9 mouse cellular contexts compared by ENCODE assay signal in genomic region chr10:94520306-94521106, GRCm38 (mm10).
DNase-seq lines count a peak whose midpoint lies in the region; ATAC-seq and TF ChIP-seq lines count a peak whose summit lies in the region.
"Had no signal": no experiment of that assay in that cellular context is flagged by ENCODE, and none has a peak within 500 bp of the region (broad histone marks: within the 10 kb centered on the region; RNA-seq: fewer than 3 reads in every experiment).

No protein-coding gene starts in this region.

- H3K36me3 ChIP-seq in midbrain, embryonic 11.5 days (ENCODE audit: control insufficient read depth, insufficient read depth, low read length), result no peaks in the 10 kb centered on the region
- H3K36me3 ChIP-seq in midbrain, embryonic 10.5 days, result no peaks in the 10 kb centered on the region
- H3K36me3 ChIP-seq in hindbrain, postnatal 0 days (ENCODE audit: insufficient read depth, low read length), result no peaks in the 10 kb centered on the region

- intact Hi-C loops in gastrocnemius, adult 2 months (cut with DNase I), result no loop called here
- intact Hi-C loops in gastrocnemius, postnatal 36 days (cut with DNase I), result no loop called here

- peaks cover 18% of the 10 kb centered on the region for H3K4me1 ChIP-seq in midbrain, embryonic 11.5 days (ENCODE audit: control insufficient read depth, insufficient read depth, low read length)
- H3K4me1 ChIP-seq in midbrain, embryonic 10.5 days, result peaks cover 55% of the 10 kb centered on the region
- peaks cover 26% of the 10 kb centered on the region for H3K4me1 ChIP-seq in hindbrain, postnatal 0 days (ENCODE audit: insufficient read depth, low read length)

- no peak for DNase-seq in gastrocnemius, adult 2 months
- no peak for DNase-seq in gastrocnemius, postnatal 36 days
- DNase-seq in midbrain, embryonic 11.5 days (ENCODE audit: low spot score, missing footprints), result no peak
- no peak for DNase-seq in midbrain, embryonic 10.5 days (ENCODE audit: low spot score)
- DNase-seq in hindbrain, postnatal 0 days (ENCODE audit: low spot score), result no peak
- DNase-seq in right cerebral cortex, postnatal 14 days, result peak; percentile 24
- DNase-seq in layer of hippocampus, adult 11-12 months (ENCODE audit: low spot score), result no peak
- DNase-seq in urinary bladder, postnatal 4 days (ENCODE audit: low spot score in 2 of 2), result no peak

- no peak overlapping the region for H3K4me2 ChIP-seq in midbrain, embryonic 11.5 days
- H3K4me2 ChIP-seq in hindbrain, postnatal 0 days (ENCODE audit: low read depth, low read length), result peak overlapping the region; percentile 51

- H3K27me3 ChIP-seq in midbrain, embryonic 11.5 days (ENCODE audit: control insufficient read depth, insufficient read depth, low read length), result peaks cover 15% of the 10 kb centered on the region
- peaks cover 63% of the 10 kb centered on the region for H3K27me3 ChIP-seq in midbrain, embryonic 10.5 days (ENCODE audit: low read depth, poor library complexity, severe bottlenecking)
- H3K27me3 ChIP-seq in hindbrain, postnatal 0 days (ENCODE audit: insufficient read depth, low read length), result no peaks in the 10 kb centered on the region

- no peak for TF ChIP-seq CTCF in gastrocnemius, adult 2 months (IDR thresholded peaks at IDR 0.05)
- TF ChIP-seq CTCF in hindbrain, postnatal 0 days (IDR thresholded peaks at IDR 0.05; ENCODE audit: low read depth), result no peak

- H3K27ac ChIP-seq in gastrocnemius, adult 2 months, result peak overlapping the region; percentile 99
- no peak overlapping the region for H3K27ac ChIP-seq in midbrain, embryonic 11.5 days (ENCODE audit: low read depth, low read length)
- no peak overlapping the region; the same call in 1 of the 2 replicates for H3K27ac ChIP-seq in midbrain, embryonic 10.5 days (replicated peaks)
- peak overlapping the region; percentile 45; the same call in 1 of the 2 replicates for H3K27ac ChIP-seq in hindbrain, postnatal 0 days
- H3K27ac ChIP-seq: macrophage had no signal

- H3K9me3 ChIP-seq in midbrain, embryonic 11.5 days (ENCODE audit: control insufficient read depth, low read length), result no peaks in the 10 kb centered on the region
- H3K9me3 ChIP-seq in midbrain, embryonic 10.5 days (replicated peaks), result no peaks in the 10 kb centered on the region
- H3K9me3 ChIP-seq in hindbrain, postnatal 0 days (ENCODE audit: low read length), result no peaks in the 10 kb centered on the region

- no peak for ATAC-seq in midbrain, embryonic 11.5 days (ENCODE audit: low FRiP score)
- 0 out of 2 replicates have a peak, but pooled peaks have one; percentile 13 for ATAC-seq in hindbrain, postnatal 0 days

- 56% methylated on average over 17 of the region's 17 CpGs for WGBS in midbrain, embryonic 11.5 days
- 50% methylated on average over 17 of the region's 17 CpGs for WGBS in midbrain, embryonic 10.5 days
- 30% methylated on average over 17 of the region's 17 CpGs for WGBS in hindbrain, postnatal 0 days

- H3K9ac ChIP-seq in midbrain, embryonic 11.5 days (ENCODE audit: low read length), result peak overlapping the region; percentile 16; the same call in 1 of the 2 replicates
- H3K9ac ChIP-seq in hindbrain, postnatal 0 days (replicated peaks; ENCODE audit: low read length), result no peak overlapping the region

- H3K4me3 ChIP-seq in gastrocnemius, adult 2 months, result peak overlapping the region; percentile 58
- H3K4me3 ChIP-seq in midbrain, embryonic 11.5 days (ENCODE audit: low read depth, low read length), result no peak overlapping the region
- H3K4me3 ChIP-seq in midbrain, embryonic 10.5 days, result no peak overlapping the region
- H3K4me3 ChIP-seq in hindbrain, postnatal 0 days (ENCODE audit: low read length), result no peak overlapping the region

Comparison
In these comparisons a context has a peak if more than half of its experiments do, and no peak if none do; other contexts are left out.
1. H3K27ac ChIP-seq: peak in gastrocnemius, adult 2 months (single experiment) and hindbrain, postnatal 0 days (single experiment); none in midbrain, embryonic 11.5 days (single experiment) and midbrain, embryonic 10.5 days (single experiment).